Mouse (Mus musculus) CH12.LX (cell line): ENCODE measurements around the gene Aldh1b1. TPM values are rescaled to one million over a fixed set of nuclear protein-coding genes. Genes with fewer than 3 reads are reported as not detected.

Experiments
- DNase-seq: peaks from one replicate; pipeline ENCODE4 v3.0.0-alpha.2; 2013; ENCODE audit errors: extremely low read depth
- H3K27ac ChIP-seq: 2 replicates; pipeline ENCODE4 v1.5.1; 2012; ENCODE audit warnings: low read depth, mild to moderate bottlenecking, control low read depth, moderate library complexity; ENCODE audit not compliant: insufficient read depth
- H3K27me3 ChIP-seq: replicated peaks from 2 replicates; pipeline ENCODE3; 2012; ENCODE audit warnings: inconsistent platforms
- H3K36me3 ChIP-seq, 2 experiments: replicated peaks in 1 of 2; 2 replicates each; pipeline versions ENCODE3 to v1.6.1; 2012; ENCODE audit warnings: inconsistent platforms in 1 of 2, low read length in 1 of 2, mild to moderate bottlenecking in 1 of 2, mixed read lengths in 1 of 2, moderate library complexity in 1 of 2; ENCODE audit not compliant: control insufficient read depth in 1 of 2, insufficient read depth in 1 of 2
- H3K4me1 ChIP-seq, 2 experiments: 2 replicates each; pipeline ENCODE4 v1.6.1; 2012; ENCODE audit warnings: inconsistent platforms in 1 of 2, moderate library complexity in 1 of 2; ENCODE audit not compliant: insufficient read depth in 2 of 2, control insufficient read depth in 1 of 2
- H3K4me2 ChIP-seq: 2 replicates; pipeline ENCODE4 v1.6.1; 2012; ENCODE audit warnings: low read depth, mild to moderate bottlenecking, control low read depth; ENCODE audit not compliant: poor library complexity, insufficient read depth, severe bottlenecking
- H3K4me3 ChIP-seq, 3 experiments: fragments of 150-350 bp in 1 of 3; sonication (generic) in 1 of 3; replicated peaks in 1 of 3; 2 replicates each; pipeline versions ENCODE3 to v1.5.1; 2011 to 2012; ENCODE audit warnings: low read depth in 2 of 3, low read length in 2 of 3, mild to moderate bottlenecking in 2 of 3, moderate library complexity in 2 of 3, control low read depth in 1 of 3, improper control_type of control experiment in 1 of 3, inconsistent platforms in 1 of 3, mixed read lengths in 1 of 3; ENCODE audit not compliant: poor library complexity in 1 of 3
- H3K79me2 ChIP-seq: replicated peaks from 2 replicates; pipeline ENCODE4 v1.6.1; 2012; ENCODE audit warnings: mild to moderate bottlenecking, moderate library complexity; ENCODE audit not compliant: control insufficient read depth, poor library complexity, insufficient read depth, severe bottlenecking; ENCODE audit errors: extremely low read depth
- H3K9ac ChIP-seq: 2 replicates; pipeline ENCODE4 v1.6.1; 2012; ENCODE audit warnings: low read depth, mild to moderate bottlenecking, control low read depth, moderate library complexity; ENCODE audit not compliant: insufficient read depth
- H3K9me3 ChIP-seq: replicated peaks from 2 replicates; pipeline ENCODE3; 2012; ENCODE audit warnings: low read length, inconsistent platforms, mixed read lengths
- EP300 ChIP-seq: IDR thresholded peaks from 2 replicates; pipeline ENCODE4 v1.6.1; 2011; ENCODE audit warnings: low read length, improper control_type of control experiment
- GABPA ChIP-seq: IDR thresholded peaks from 2 replicates; pipeline ENCODE4 v1.6.1; 2012; ENCODE audit warnings: low read depth, low read length, improper control_type of control experiment, inconsistent platforms; ENCODE audit not compliant: insufficient replicate concordance
- HCFC1 ChIP-seq: IDR thresholded peaks from 2 replicates; pipeline ENCODE4 v1.6.1; 2012; ENCODE audit warnings: low read depth, mild to moderate bottlenecking, inconsistent platforms, low read length, improper control_type of control experiment
- IRF4 ChIP-seq: IDR thresholded peaks from 2 replicates; pipeline ENCODE4 v1.6.1; 2014; ENCODE audit warnings: low read depth, mild to moderate bottlenecking, inconsistent platforms, low read length, improper control_type of control experiment
- JUND ChIP-seq: conservative IDR thresholded peaks from 2 replicates; pipeline ENCODE4 v1.6.1; 2011; ENCODE audit warnings: low read depth, low read length, improper control_type of control experiment
- KAT2A ChIP-seq: IDR thresholded peaks from 2 replicates; pipeline ENCODE4 v1.6.1; 2012; ENCODE audit warnings: low read length, improper control_type of control experiment, inconsistent platforms; ENCODE audit not compliant: insufficient replicate concordance
- MAFK ChIP-seq: IDR thresholded peaks from 2 replicates; pipeline ENCODE4 v1.6.1; 2011; ENCODE audit warnings: low read length, improper control_type of control experiment; ENCODE audit not compliant: insufficient replicate concordance
- MAX ChIP-seq: IDR thresholded peaks from 2 replicates; pipeline ENCODE4 v1.6.1; 2011; ENCODE audit warnings: low read length, improper control_type of control experiment
- MAZ ChIP-seq: IDR thresholded peaks from 2 replicates; pipeline ENCODE4 v1.6.1; 2012; ENCODE audit warnings: low read depth, mild to moderate bottlenecking, inconsistent platforms, low read length, improper control_type of control experiment, moderate library complexity
- MEF2A ChIP-seq: IDR thresholded peaks from 2 replicates; pipeline ENCODE4 v1.6.1; 2014; ENCODE audit warnings: low read depth, mild to moderate bottlenecking, inconsistent platforms, low read length, improper control_type of control experiment, borderline replicate concordance
- NRF1 ChIP-seq: IDR thresholded peaks from 2 replicates; pipeline ENCODE4 v1.6.1; 2014; ENCODE audit warnings: low read depth, mild to moderate bottlenecking, inconsistent platforms, low read length, improper control_type of control experiment, moderate library complexity
- SMC3 ChIP-seq: IDR thresholded peaks from 2 replicates; pipeline ENCODE4 v1.6.1; 2011; ENCODE audit warnings: low read depth, low read length, improper control_type of control experiment
- UBTF ChIP-seq: IDR thresholded peaks from 2 replicates; pipeline ENCODE4 v1.6.1; 2012; ENCODE audit warnings: low read depth, mild to moderate bottlenecking, inconsistent platforms, low read length, improper control_type of control experiment, moderate library complexity
- USF2 ChIP-seq: conservative IDR thresholded peaks from 2 replicates; pipeline ENCODE4 v1.6.1; 2011; ENCODE audit warnings: low read depth, low read length, improper control_type of control experiment
- ZKSCAN1 ChIP-seq: IDR thresholded peaks from 2 replicates; pipeline ENCODE4 v1.6.1; 2012; ENCODE audit warnings: low read depth, inconsistent platforms, low read length, improper control_type of control experiment, borderline replicate concordance
- ZMIZ1 ChIP-seq: IDR thresholded peaks from 2 replicates; pipeline ENCODE4 v1.6.1; 2012; ENCODE audit warnings: low read depth, mild to moderate bottlenecking, inconsistent platforms, low read length, improper control_type of control experiment
- ZNF384 ChIP-seq: IDR thresholded peaks from 2 replicates; pipeline ENCODE4 v1.6.1; 2012; ENCODE audit warnings: low read depth, low read length, improper control_type of control experiment, inconsistent platforms
- dilution Hi-C: fragments of 300-500 bp; cut with MboI; formaldehyde crosslinking; loops from 2 replicates; pipeline ENCODE4 v1.14.3; 2020; ENCODE audit warnings: low sequenced_read_pairs; ENCODE audit not compliant: extremely low pct_unique_long_range_greater_than_20kb, extremely low pct_ligation_motif_present
- in situ Hi-C: fragments of 300-500 bp; cut with MboI; formaldehyde crosslinking; loops from 3 replicates; pipeline ENCODE4 v1.14.3; 2019; ENCODE audit warnings: low sequenced_read_pairs, low pct_ligation_motif_present, low pct_unique_long_range_greater_than_20kb, mixed read lengths
- polyA plus RNA-seq: library from polyadenylated mRNA; unstranded; fragments of >175 nt; gene quantifications from 2 replicates; pipeline ENCODE4 v1.2.1, GENCODE M21; 2012; ENCODE audit warnings: low read depth; ENCODE audit not compliant: insufficient read length
- total RNA-seq, 2 experiments: library from RNA; depleted of rRNA; stranded (reverse); fragments of 300-350 nt in 1 of 2; fragments of >200 nt in 1 of 2; gene quantifications; 2 replicates each; pipeline ENCODE4 v1.2.3; 2012 to 2014

Gene Aldh1b1
- total and polyA plus RNA-seq, 3 experiments = 4.9 to 8.3 (median 6.4) TPM

DNA sequence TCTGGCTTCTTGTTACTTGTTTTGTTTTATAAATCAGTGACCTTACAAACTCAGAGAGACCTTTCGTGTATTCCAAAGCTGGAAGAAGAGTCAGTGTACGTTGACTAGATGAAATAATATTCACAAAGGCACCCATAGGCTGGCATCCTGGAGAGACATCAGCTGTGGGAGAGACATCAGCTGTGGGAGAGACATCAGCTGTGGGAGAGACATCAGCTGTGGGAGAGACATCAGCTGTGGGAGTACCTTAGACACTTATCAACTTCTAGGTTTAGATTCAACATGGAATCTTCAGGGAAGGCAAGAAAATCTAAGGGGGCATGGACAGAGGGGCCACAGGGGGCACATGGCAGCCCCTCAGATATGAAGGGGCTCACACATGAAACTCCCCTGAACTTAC is 47.4 kb downstream of the Aldh1b1 start:
- dilution Hi-C loops = no loop called here
- in situ Hi-C loops = no loop called here
- TF ChIP-seq UBTF = no peak

GRCm38 (mm10) chr4:45848109-45848824 is 49.4 kb downstream of the Aldh1b1 start, which contains the start of gene Stra6l:
Gene Stra6l, plus strand, starts transcription at chr4:45848664.
- H3K4me3 ChIP-seq = no peak within 1 kb of the TSS
- in situ Hi-C loops (no loop called here), dilution Hi-C loops (no loop called here)
- H3K4me2 ChIP-seq = no peak within 1 kb of the TSS
- no peak for TF ChIP-seq KAT2A
- TF ChIP-seq JUND = no peak
- no peak for TF ChIP-seq SMC3
- TF ChIP-seq MAFK = no peak
- TF ChIP-seq HCFC1 = no peak
- TF ChIP-seq EP300 = no peak
- TF ChIP-seq ZNF384 = no peak
- no peak for TF ChIP-seq MEF2A
- no peak for TF ChIP-seq MAX
- TF ChIP-seq IRF4 = no peak
- no peak for TF ChIP-seq MAZ
- TF ChIP-seq USF2 = no peak
- no peak for TF ChIP-seq ZMIZ1
- TF ChIP-seq GABPA = no peak
- no peak for TF ChIP-seq NRF1
- TF ChIP-seq ZKSCAN1 = no peak
- H3K9me3 ChIP-seq = no peaks in the 10 kb centered on the region
- H3K4me1 ChIP-seq = peaks cover 0 to 6% of the 10 kb centered on the region in 2 experiments; a peak in 2 of 4 replicates
- H3K27me3 ChIP-seq = peaks cover 2% of the 10 kb centered on the region
- no peaks in the 10 kb centered on the region for H3K79me2 ChIP-seq
- no peak within 1 kb of the TSS for H3K9ac ChIP-seq
- no peak within 1 kb of the TSS for H3K27ac ChIP-seq
- H3K36me3 ChIP-seq = no peaks in the 10 kb centered on the region
- DNase-seq = no peak

More for the DNA sequence above, 47.4 kb downstream of the Aldh1b1 start:
- no peaks in the 10 kb centered on the region for H3K79me2 ChIP-seq
- peaks cover 2% of the 10 kb centered on the region for H3K27me3 ChIP-seq
- H3K9me3 ChIP-seq = no peaks in the 10 kb centered on the region
- no peak overlapping the region for H3K4me3 ChIP-seq
- H3K4me1 ChIP-seq = peaks cover 0 to 6% of the 10 kb centered on the region in 2 experiments; a peak in 2 of 4 replicates
- H3K4me2 ChIP-seq = no peak overlapping the region
- no peak overlapping the region for H3K27ac ChIP-seq
- no peak overlapping the region for H3K9ac ChIP-seq
- no peak for DNase-seq
- H3K36me3 ChIP-seq = no peaks in the 10 kb centered on the region
